Mouse (Mus musculus): ENCODE data around the gene Ralgps2. TPM values are rescaled to one million over a fixed set of nuclear protein-coding genes. Genes with fewer than 3 reads are reported as not detected.

Gene Ralgps2
- polyA plus RNA-seq, 1 experiment from 2014 or later, result 34.1 TPM

- Histone ChIP-seq H3K4me3 (ENCODE audit: low read depth, low read length) (no peak overlapping the region), H3K9me3 (ENCODE audit: control insufficient read depth) (no peaks in the 10 kb centered on the region), H3K4me1 (replicated peaks; ENCODE audit: control insufficient read depth, insufficient read depth, low read length) (no peaks in the 10 kb centered on the region), H3K36me3 (ENCODE audit: control insufficient read depth, insufficient read depth) (no peaks in the 10 kb centered on the region; the same call in 1 of the 2 replicates), H3K4me2 (replicated peaks; ENCODE audit: low read depth) (no peak overlapping the region), H3K9ac (ENCODE audit: low read depth, low read length) (no peak overlapping the region), H3K27me3 (replicated peaks; ENCODE audit: control insufficient read depth, insufficient read depth, low read length) (no peaks in the 10 kb centered on the region), H3K27ac (ENCODE audit: low read depth, low read length) (no peak overlapping the region)
- no peak for ATAC-seq
- WGBS, result 82% methylated on average over 6 of the region's 6 CpGs
- no peak for TF ChIP-seq CTCF (IDR thresholded peaks at IDR 0.05; ENCODE audit: low read depth)
Observed at GRCm38 (mm10) chr1:156913190-156913589, 26.2 kb downstream of the Ralgps2 start.

- no peak overlapping the region for H3K27ac ChIP-seq (ENCODE audit: low read depth, low read length)
- H3K9ac ChIP-seq (ENCODE audit: low read depth, low read length), result no peak overlapping the region
- no peaks in the 10 kb centered on the region for H3K4me1 ChIP-seq (replicated peaks; ENCODE audit: control insufficient read depth, insufficient read depth, low read length)
- no peak overlapping the region for H3K4me2 ChIP-seq (replicated peaks; ENCODE audit: low read depth)
- H3K9me3 ChIP-seq (ENCODE audit: control insufficient read depth), result no peaks in the 10 kb centered on the region
- WGBS, result 62% methylated on average over 2 of the region's 2 CpGs
- ATAC-seq, result no peak
- no peak overlapping the region for H3K4me3 ChIP-seq (ENCODE audit: low read depth, low read length)
- TF ChIP-seq CTCF (IDR thresholded peaks at IDR 0.05; ENCODE audit: low read depth), result no peak
- H3K27me3 ChIP-seq (replicated peaks; ENCODE audit: control insufficient read depth, insufficient read depth, low read length), result no peaks in the 10 kb centered on the region
- peaks cover 3% of the 10 kb centered on the region; the same call in 1 of the 2 replicates for H3K36me3 ChIP-seq (ENCODE audit: control insufficient read depth, insufficient read depth)
Observed at GRCm38 (mm10) chr1:156910948-156911347, 28.5 kb downstream of the Ralgps2 start.

GRCm38 (mm10) chr1:156909866-156910265, 29.6 kb downstream of the Ralgps2 start:
- TF ChIP-seq CTCF (IDR thresholded peaks at IDR 0.05; ENCODE audit: low read depth), result peak; percentile 31; the same call in 1 of the 2 replicates
- no peak for ATAC-seq

GRCm38 (mm10) chr1:156909265-156909664, 30.2 kb downstream of the Ralgps2 start:
- H3K36me3 ChIP-seq (ENCODE audit: control insufficient read depth, insufficient read depth), result peaks cover 3% of the 10 kb centered on the region; the same call in 1 of the 2 replicates
- no peak overlapping the region for H3K4me3 ChIP-seq (ENCODE audit: low read depth, low read length)
- no peak overlapping the region for H3K4me2 ChIP-seq (replicated peaks; ENCODE audit: low read depth)
- no peaks in the 10 kb centered on the region for H3K4me1 ChIP-seq (replicated peaks; ENCODE audit: control insufficient read depth, insufficient read depth, low read length)
- no peak overlapping the region for H3K9ac ChIP-seq (ENCODE audit: low read depth, low read length)
- no peak overlapping the region for H3K27ac ChIP-seq (ENCODE audit: low read depth, low read length)
- TF ChIP-seq CTCF (IDR thresholded peaks at IDR 0.05; ENCODE audit: low read depth), result no peak
- 67% methylated on average over 4 of the region's 4 CpGs for WGBS
- H3K9me3 ChIP-seq (ENCODE audit: control insufficient read depth), result no peaks in the 10 kb centered on the region
- 0 out of 2 replicates have a peak, but pooled peaks have one; percentile 41 for ATAC-seq
- H3K27me3 ChIP-seq (replicated peaks; ENCODE audit: control insufficient read depth, insufficient read depth, low read length), result no peaks in the 10 kb centered on the region

More at GRCm38 (mm10) chr1:156909866-156910265, 29.6 kb downstream of the Ralgps2 start:
- Histone ChIP-seq H3K9ac (ENCODE audit: low read depth, low read length) (no peak overlapping the region), H3K4me3 (ENCODE audit: low read depth, low read length) (no peak overlapping the region), H3K27ac (ENCODE audit: low read depth, low read length) (no peak overlapping the region), H3K9me3 (ENCODE audit: control insufficient read depth) (no peaks in the 10 kb centered on the region), H3K27me3 (replicated peaks; ENCODE audit: control insufficient read depth, insufficient read depth, low read length) (no peaks in the 10 kb centered on the region), H3K36me3 (ENCODE audit: control insufficient read depth, insufficient read depth) (peaks cover 3% of the 10 kb centered on the region; the same call in 1 of the 2 replicates), H3K4me1 (replicated peaks; ENCODE audit: control insufficient read depth, insufficient read depth, low read length) (no peaks in the 10 kb centered on the region), H3K4me2 (replicated peaks; ENCODE audit: low read depth) (no peak overlapping the region)

DNA sequence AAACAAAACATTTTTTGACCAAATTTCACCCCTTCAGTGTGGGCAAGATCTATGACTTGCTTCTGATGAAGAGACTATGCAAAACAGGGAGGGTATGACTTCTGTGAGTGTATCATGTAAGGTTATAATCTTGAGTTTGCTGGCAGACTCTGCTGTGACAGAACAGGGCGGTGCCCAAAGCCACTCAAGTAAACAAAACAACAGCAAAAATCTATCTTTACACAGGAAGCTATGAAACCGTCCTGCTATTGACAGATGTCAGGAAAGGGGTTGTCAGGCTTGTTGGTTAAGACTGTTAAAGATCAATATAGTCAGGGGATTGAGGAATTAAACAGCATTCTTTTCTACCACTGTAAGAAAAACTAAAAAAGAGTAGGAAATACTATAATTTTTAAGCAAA, 33.8 kb downstream of the Ralgps2 start:
- 78% methylated on average over 2 of the region's 2 CpGs for WGBS
- TF ChIP-seq CTCF (IDR thresholded peaks at IDR 0.05; ENCODE audit: low read depth), result no peak
- Histone ChIP-seq H3K9ac (ENCODE audit: low read depth, low read length) (no peak overlapping the region), H3K4me3 (ENCODE audit: low read depth, low read length) (no peak overlapping the region), H3K36me3 (ENCODE audit: control insufficient read depth, insufficient read depth) (peaks cover 7% of the 10 kb centered on the region; the same call in 1 of the 2 replicates), H3K27ac (ENCODE audit: low read depth, low read length) (no peak overlapping the region), H3K27me3 (replicated peaks; ENCODE audit: control insufficient read depth, insufficient read depth, low read length) (no peaks in the 10 kb centered on the region), H3K4me2 (replicated peaks; ENCODE audit: low read depth) (no peak overlapping the region), H3K4me1 (replicated peaks; ENCODE audit: control insufficient read depth, insufficient read depth, low read length) (no peaks in the 10 kb centered on the region; the same call in 1 of the 2 replicates), H3K9me3 (ENCODE audit: control insufficient read depth) (no peaks in the 10 kb centered on the region)
- ATAC-seq, result no peak

DNA sequence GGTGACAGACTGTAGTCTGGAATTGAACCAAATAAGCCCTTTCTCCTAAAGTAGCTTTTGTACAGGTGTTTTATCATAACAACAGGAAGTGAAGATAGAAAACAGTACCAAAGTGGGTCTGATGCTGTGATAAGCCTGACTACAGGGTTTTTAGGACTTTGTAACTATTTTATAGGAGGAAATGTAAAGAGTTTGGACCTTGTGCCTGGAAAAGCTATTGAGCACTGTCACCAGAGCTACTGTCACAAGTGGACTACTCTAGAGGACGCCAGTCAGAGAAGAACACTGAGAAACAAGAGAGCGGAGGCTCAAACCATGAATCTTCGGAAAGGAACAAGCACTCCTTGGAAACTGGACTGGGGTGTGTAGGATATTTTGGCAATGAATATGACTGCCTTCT, 35.5 kb downstream of the Ralgps2 start:
- Histone ChIP-seq H3K4me2 (replicated peaks; ENCODE audit: low read depth) (no peak overlapping the region), H3K27ac (ENCODE audit: low read depth, low read length) (no peak overlapping the region), H3K27me3 (replicated peaks; ENCODE audit: control insufficient read depth, insufficient read depth, low read length) (no peaks in the 10 kb centered on the region), H3K9me3 (ENCODE audit: control insufficient read depth) (no peaks in the 10 kb centered on the region), H3K9ac (ENCODE audit: low read depth, low read length) (no peak overlapping the region), H3K4me1 (replicated peaks; ENCODE audit: control insufficient read depth, insufficient read depth, low read length) (no peaks in the 10 kb centered on the region; the same call in 1 of the 2 replicates), H3K36me3 (ENCODE audit: control insufficient read depth, insufficient read depth) (peaks cover 7% of the 10 kb centered on the region; the same call in 1 of the 2 replicates), H3K4me3 (ENCODE audit: low read depth, low read length) (no peak overlapping the region)
- ATAC-seq, result peak; percentile 85
- whole genome bisulfite sequencing, result 79% methylated on average over 3 of the region's 3 CpGs
- TF ChIP-seq CTCF (IDR thresholded peaks at IDR 0.05; ENCODE audit: low read depth), result no peak

Data from intestine, postnatal 0 days (tissue).